18 mouse cellular contexts compared by ENCODE assay signal in the genomic region with DNA sequence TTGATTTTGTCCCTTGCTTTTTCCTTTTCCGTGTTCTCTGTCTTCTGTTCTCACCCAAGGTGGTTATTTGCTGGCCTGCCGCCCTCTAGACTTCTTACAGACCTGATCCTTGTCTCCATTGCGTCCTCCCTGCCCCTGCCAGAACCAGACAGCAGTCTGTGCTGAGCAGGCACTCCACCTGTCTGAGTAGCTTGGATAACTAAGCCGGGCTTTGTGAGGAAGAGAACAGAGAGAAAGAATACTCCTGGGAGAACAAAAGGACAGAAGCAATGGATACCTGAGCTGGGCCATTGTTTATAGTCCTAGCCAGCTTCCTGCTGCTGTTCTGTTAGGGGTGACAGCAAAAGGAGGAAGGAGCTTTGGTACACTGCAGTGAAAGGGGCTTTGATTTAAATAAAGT.
"Had no signal": no experiment of that assay in that cellular context is flagged by ENCODE, and none has a peak within 500 bp of the region (broad histone marks: within the 10 kb centered on the region; RNA-seq: fewer than 3 reads in every experiment).

No protein-coding gene starts in this region.

- H3K27ac ChIP-seq: kidney, embryonic 15.5 days; limb, embryonic 12.5 days; limb, embryonic 15.5 days; liver, embryonic 14.5 days had no signal

- ATAC-seq: liver, postnatal 0 days had no signal

- H3K9me3 ChIP-seq: kidney, embryonic 15.5 days; limb, embryonic 12.5 days; limb, embryonic 15.5 days had no signal

- H3K4me2 ChIP-seq: kidney, embryonic 15.5 days; limb, embryonic 12.5 days; limb, embryonic 15.5 days; liver, embryonic 11.5 days; lung, embryonic 14.5 days; midbrain, embryonic 11.5 days had no signal

- H3K9ac ChIP-seq: kidney, embryonic 15.5 days; limb, embryonic 12.5 days; limb, embryonic 15.5 days; liver, embryonic 14.5 days; liver, postnatal 0 days; lung, embryonic 14.5 days had no signal

- DNase-seq: kidney, postnatal 10 days; left cerebral cortex, postnatal 4 days; liver, postnatal 0 days; lung, embryonic 14.5 days; lung, postnatal 10 days; lung, postnatal 36 days; midbrain, embryonic 14.5 days; right cerebral cortex, adult 18-20 months; right cerebral cortex, postnatal 14 days; right cerebral cortex, postnatal 4 days; thymus, adult 18-20 months; thymus, postnatal 36 days had no signal

- H3K4me1 ChIP-seq: limb, embryonic 12.5 days; limb, embryonic 15.5 days had no signal

- H3K27me3 ChIP-seq: kidney, embryonic 15.5 days; limb, embryonic 12.5 days; limb, embryonic 15.5 days had no signal

- H3K4me3 ChIP-seq: kidney, embryonic 15.5 days; limb, embryonic 12.5 days; limb, embryonic 15.5 days had no signal
